Mouse (Mus musculus) T-helper 2 cell (primary cell): Measurements from ENCODE around the gene Cacna1c.

ENCODE experiments used
- in situ Hi-C: fragments of 300-600 bp; cut with MboI, MseI; formaldehyde crosslinking; loops from one replicate; pipeline ENCODE4 v1.15.1; 2025; ENCODE audit warnings: high pct_unique_total_duplicates

Cacna1c gene

GRCm38 (mm10) chr6:118932002-118932700 lies 264.1 kb downstream of the Cacna1c start:
- in situ Hi-C loops: no loop called here

- in situ Hi-C loops: loop anchor here (5.0 kb wide), 1 partner anchor 171 kb away; no protein-coding TSS in a partner anchor
Observed at GRCm38 (mm10) chr6:118926669-118927068, 269.5 kb downstream of the Cacna1c start.

- in situ Hi-C loops: no loop called here
Observed at GRCm38 (mm10) chr6:118924426-118924825, 271.8 kb downstream of the Cacna1c start.

GRCm38 (mm10) chr6:118923926-118924325 lies 272.3 kb downstream of the Cacna1c start:
- in situ Hi-C loops: no loop called here

- in situ Hi-C loops: no loop called here
Observed at GRCm38 (mm10) chr6:118923212-118923577, 273.0 kb downstream of the Cacna1c start.

GRCm38 (mm10) chr6:118922328-118923211 lies 273.6 kb downstream of the Cacna1c start:
- in situ Hi-C loops: no loop called here

- in situ Hi-C loops: no loop called here
Observed at GRCm38 (mm10) chr6:118908176-118908575, 288.0 kb downstream of the Cacna1c start.

GRCm38 (mm10) chr6:118907704-118908103 lies 288.5 kb downstream of the Cacna1c start:
- in situ Hi-C loops: no loop called here

- in situ Hi-C loops: no loop called here
Observed at GRCm38 (mm10) chr6:118906878-118907277, 289.3 kb downstream of the Cacna1c start.

GRCm38 (mm10) chr6:118899688-118900087 lies 296.5 kb downstream of the Cacna1c start:
- in situ Hi-C loops: no loop called here

- in situ Hi-C loops: no loop called here
Observed at GRCm38 (mm10) chr6:118897101-118897500, 299.1 kb downstream of the Cacna1c start.

GRCm38 (mm10) chr6:118894043-118894442 lies 302.2 kb downstream of the Cacna1c start:
- in situ Hi-C loops: no loop called here

- in situ Hi-C loops: no loop called here
Observed at GRCm38 (mm10) chr6:118889441-118889840, 306.8 kb downstream of the Cacna1c start.

- in situ Hi-C loops: no loop called here
Observed at GRCm38 (mm10) chr6:118887032-118887431, 309.2 kb downstream of the Cacna1c start.

GRCm38 (mm10) chr6:118884961-118885360 lies 311.3 kb downstream of the Cacna1c start:
- in situ Hi-C loops: no loop called here

- in situ Hi-C loops: no loop called here
Observed at GRCm38 (mm10) chr6:118884073-118884551, 312.1 kb downstream of the Cacna1c start.

- in situ Hi-C loops: no loop called here
Observed at GRCm38 (mm10) chr6:118876204-118876603, 320.0 kb downstream of the Cacna1c start.

GRCm38 (mm10) chr6:118870241-118870841 lies 325.9 kb downstream of the Cacna1c start:
- in situ Hi-C loops: no loop called here

GRCm38 (mm10) chr6:118867384-118867783 lies 328.8 kb downstream of the Cacna1c start:
- in situ Hi-C loops: no loop called here

- in situ Hi-C loops: no loop called here
Observed at GRCm38 (mm10) chr6:118866889-118867288, 329.3 kb downstream of the Cacna1c start.

- in situ Hi-C loops: no loop called here
Observed at GRCm38 (mm10) chr6:118865777-118866380, 330.3 kb downstream of the Cacna1c start.
